Mouse (Mus musculus) thymus, adult 2 months (tissue): ENCODE results near the gene Olfr1434. TPM values are rescaled to one million over a fixed set of nuclear protein-coding genes. Genes with fewer than 3 reads are reported as not detected.
"Not testable (repeated sequence)": the region's sequence is repeated elsewhere in the genome, so short reads cannot be mapped to it uniquely, and the experiment has no call there.

Experiments used
- DNase-seq: peaks from one replicate; pipeline ENCODE4 v3.0.0; 2021
- H3K27ac ChIP-seq: fragments of 200-500 bp; 2 replicates; pipeline ENCODE4 v1.5.1; 2012; ENCODE audit warnings: low read length, control low read depth; ENCODE audit not compliant: control insufficient read depth, insufficient read depth
- H3K27me3 ChIP-seq: fragments of 200-500 bp; 2 replicates; pipeline ENCODE4 v1.6.1; 2012; ENCODE audit warnings: mild to moderate bottlenecking, low read length, moderate library complexity, mixed read lengths; ENCODE audit not compliant: control insufficient read depth, insufficient read depth
- H3K36me3 ChIP-seq: fragments of 200-500 bp; 2 replicates; pipeline ENCODE4 v1.6.1; 2012; ENCODE audit warnings: mild to moderate bottlenecking, low read length, moderate library complexity; ENCODE audit not compliant: control insufficient read depth, insufficient read depth
- H3K4me1 ChIP-seq: fragments of 200-500 bp; replicated peaks from 2 replicates; pipeline ENCODE4 v1.6.1; 2012; ENCODE audit warnings: low read length; ENCODE audit not compliant: control insufficient read depth, insufficient read depth
- H3K4me3 ChIP-seq: fragments of 200-500 bp; 2 replicates; pipeline ENCODE4 v1.5.1; 2012; ENCODE audit warnings: mild to moderate bottlenecking, low read length, control low read depth, moderate library complexity; ENCODE audit not compliant: control insufficient read depth, insufficient read depth
- CTCF ChIP-seq: fragments of 200-500 bp; IDR thresholded peaks from 2 replicates; pipeline ENCODE4 v1.5.1; 2012; ENCODE audit warnings: mild to moderate bottlenecking, control low read depth, low read length, moderate library complexity, borderline replicate concordance; ENCODE audit not compliant: control insufficient read depth, poor library complexity, insufficient read depth; ENCODE audit errors: extremely low read depth
- POLR2A ChIP-seq: fragments of 200-500 bp; IDR thresholded peaks from 2 replicates; pipeline ENCODE4 v1.6.1; 2012; ENCODE audit warnings: mild to moderate bottlenecking, low read length, control low read depth, moderate library complexity; ENCODE audit not compliant: control insufficient read depth, poor library complexity, insufficient read depth; ENCODE audit errors: extremely low read depth
- WGBS: fragments of 180-500 bp; shearing (Covaris S2); methylation state at CpG from one replicate; pipeline ENCODE4 v1.1.7; 2018; 5-methylcytosine and 5-hydroxymethylcytosine counted together
- polyA plus RNA-seq: library from polyadenylated mRNA; depleted of rRNA; stranded (reverse); fragments of >200 nt; gene quantifications from 2 replicates; pipeline ENCODE4 v1.2.3, GENCODE M21; 2012; rRNA removed

The Olfr1434 gene
- polyA plus RNA-seq = not detected in 2 replicates

- Histone ChIP-seq H3K27ac (no peak within 1 kb of the TSS), H3K4me1 (no peaks in the 10 kb centered on the region), H3K4me3 (no peak within 1 kb of the TSS), H3K36me3 (no peaks in the 10 kb centered on the region), H3K27me3 (no peaks in the 10 kb centered on the region)
- WGBS = 73% methylated on average over 2 of the region's 2 CpGs
- TF ChIP-seq CTCF = no peak
- no peak for TF ChIP-seq POLR2A
- DNase-seq = no peak
Observed at GRCm38 (mm10) chr19:12279554-12279953, at the start of gene Olfr1434. Olfr1434 (plus strand) TSS chr19:12279854.

GRCm38 (mm10) chr19:12232496-12232895 lies 47.2 kb upstream of the Olfr1434 start, which contains the start of gene Olfr1432:
Olfr1432 (minus strand) TSS chr19:12232596.
- DNase-seq, H3K4me1 ChIP-seq, H3K27ac ChIP-seq, H3K4me3 ChIP-seq, H3K36me3 ChIP-seq, H3K27me3 ChIP-seq: not testable (repeated sequence)

- no peaks in the 10 kb centered on the region for H3K4me1 ChIP-seq
- TF ChIP-seq CTCF (no peak), POLR2A (no peak)
- DNase-seq = no peak
- no peak within 1 kb of the TSS for H3K27ac ChIP-seq
- no peak within 1 kb of the TSS for H3K4me3 ChIP-seq
- H3K36me3 ChIP-seq = no peaks in the 10 kb centered on the region
- 89% methylated on average over 1 of the region's 1 CpGs for WGBS
- H3K27me3 ChIP-seq = no peaks in the 10 kb centered on the region
Observed at GRCm38 (mm10) chr19:12241559-12241958, 38.1 kb upstream of the Olfr1434 start, which contains the start of gene Olfr262. Olfr262 (minus strand) TSS chr19:12241659.

DNA sequence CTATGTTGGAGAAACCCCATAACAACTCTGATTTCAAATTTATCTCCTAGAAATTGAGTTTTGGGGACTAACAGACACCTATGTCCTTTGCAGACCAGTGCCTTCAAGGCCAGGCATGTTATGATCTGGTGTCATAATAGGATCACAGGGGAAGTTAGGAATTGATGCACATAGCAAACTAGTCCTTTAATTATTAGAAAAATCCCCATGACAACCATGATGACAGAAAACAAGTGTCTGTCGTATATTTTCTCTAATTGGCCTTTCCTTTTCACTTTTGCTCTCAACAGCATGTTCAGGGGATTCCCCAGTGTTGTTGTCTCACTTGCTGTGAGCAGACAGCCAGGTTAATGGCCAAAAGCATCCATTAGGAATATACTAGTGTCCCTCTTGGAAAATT lies 18.9 kb upstream of the Olfr1434 start, which contains the start of gene Olfr235:
Gene Olfr235 (plus strand): TSS at position 301 of the 400 bp plus-strand sequence.
- Histone ChIP-seq H3K36me3 (no peaks in the 10 kb centered on the region), H3K27ac (no peak within 1 kb of the TSS), H3K27me3 (no peaks in the 10 kb centered on the region), H3K4me1 (no peaks in the 10 kb centered on the region), H3K4me3 (no peak within 1 kb of the TSS)
- TF ChIP-seq CTCF = no peak
- TF ChIP-seq POLR2A = no peak
- DNase-seq = no peak
- WGBS = 67% methylated on average over 1 of the region's 1 CpGs

DNA sequence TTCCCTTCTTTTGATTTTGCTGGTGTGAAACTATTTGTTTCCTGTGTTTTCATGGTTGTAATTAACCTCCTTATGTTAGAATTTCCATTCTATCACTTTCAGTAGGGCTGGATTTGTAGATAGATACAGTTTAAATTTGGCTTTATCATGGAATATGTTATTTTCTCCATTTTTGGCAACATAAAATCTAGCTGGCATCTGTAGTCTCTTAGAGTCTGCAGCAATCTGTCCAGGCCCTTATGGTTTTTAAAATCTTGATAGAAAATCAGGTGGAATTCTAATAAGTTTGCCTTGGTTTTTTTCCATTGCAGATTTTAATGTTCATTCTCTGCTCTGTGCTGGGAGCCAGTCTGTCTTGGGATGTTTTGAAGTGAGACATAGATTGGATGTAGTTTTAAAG lies 13.3 kb downstream of the Olfr1434 start:
- H3K27ac ChIP-seq = no peak overlapping the region
- TF ChIP-seq POLR2A = no peak
- no peak for TF ChIP-seq CTCF
- no peaks in the 10 kb centered on the region for H3K36me3 ChIP-seq
- H3K27me3 ChIP-seq = no peaks in the 10 kb centered on the region
- no peak for DNase-seq
- H3K4me1 ChIP-seq = no peaks in the 10 kb centered on the region
- no peak overlapping the region for H3K4me3 ChIP-seq

DNA sequence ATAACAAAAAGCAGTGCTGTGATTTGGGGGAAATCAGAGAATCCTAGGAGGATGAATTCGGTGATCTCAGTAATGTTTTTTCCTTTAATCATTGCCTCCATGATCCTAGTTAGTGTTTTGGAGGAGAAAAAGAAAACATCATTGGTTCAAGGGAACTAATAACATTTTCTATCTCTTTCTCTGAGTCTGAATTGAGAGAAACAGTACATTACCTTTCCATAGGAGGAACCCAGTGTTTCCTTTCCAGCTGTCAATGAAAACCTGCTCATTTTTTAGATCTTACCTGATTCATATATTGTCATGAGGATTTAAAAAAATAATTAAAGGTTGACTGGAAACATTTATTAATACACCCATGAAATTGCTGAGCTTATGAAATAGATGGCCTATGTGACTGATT lies 19.4 kb downstream of the Olfr1434 start, which contains the start of gene Olfr1436:
Gene Olfr1436 (minus strand): TSS at position 101 of the 400 bp plus-strand sequence.
- not testable (repeated sequence) for H3K27me3 ChIP-seq, H3K36me3 ChIP-seq, DNase-seq, H3K4me1 ChIP-seq, H3K4me3 ChIP-seq, H3K27ac ChIP-seq
- 79% methylated on average over 1 of the region's 1 CpGs for WGBS

- no peak within 1 kb of the TSS for H3K27ac ChIP-seq
- DNase-seq = no peak
- H3K36me3 ChIP-seq = no peaks in the 10 kb centered on the region
- TF ChIP-seq POLR2A = no peak
- no peak for TF ChIP-seq CTCF
- no peak within 1 kb of the TSS for H3K4me3 ChIP-seq
- 82% methylated on average over 2 of the region's 2 CpGs for WGBS
- H3K4me1 ChIP-seq = no peaks in the 10 kb centered on the region
- H3K27me3 ChIP-seq = no peaks in the 10 kb centered on the region
Observed at GRCm38 (mm10) chr19:12325001-12325400, 45.3 kb downstream of the Olfr1434 start, which contains the start of gene Olfr1437. Olfr1437 (minus strand) TSS chr19:12325101.

Other genes with a start within 250 kb of the Olfr1434 start
- gene Olfr1423, start 238.5 kb upstream of the Olfr1434 start, polyA plus RNA-seq = not detected in 2 replicates
- gene Olfr1424, start 217.2 kb upstream of the Olfr1434 start, polyA plus RNA-seq = not detected in 2 replicates
- not detected in 2 replicates for gene Olfr1425, start 202.1 kb upstream of the Olfr1434 start, polyA plus RNA-seq
- not detected in 2 replicates for gene Olfr1426, start 187.8 kb upstream of the Olfr1434 start, polyA plus RNA-seq
- not detected in 2 replicates for gene Olfr1427, start 176.5 kb upstream of the Olfr1434 start, polyA plus RNA-seq
- gene Olfr1428, start 164.0 kb upstream of the Olfr1434 start, polyA plus RNA-seq = not detected in 2 replicates
- gene Olfr76, start 156.7 kb upstream of the Olfr1434 start, polyA plus RNA-seq = 0.12 TPM in 1 of 2 replicates, not detected in the other
- gene Olfr1555-ps1, start 109.7 kb upstream of the Olfr1434 start, polyA plus RNA-seq = not detected in 2 replicates
- gene Olfr1431, start 79.2 kb upstream of the Olfr1434 start, polyA plus RNA-seq = not detected in 2 replicates
- not detected in 2 replicates for gene Olfr1432, start 47.3 kb upstream of the Olfr1434 start, polyA plus RNA-seq
- gene Olfr262, start 38.2 kb upstream of the Olfr1434 start, polyA plus RNA-seq = not detected in 2 replicates
- not detected in 2 replicates for gene Olfr235, start 18.8 kb upstream of the Olfr1434 start, polyA plus RNA-seq
- not detected in 2 replicates for gene Olfr1436, start 19.3 kb downstream of the Olfr1434 start, polyA plus RNA-seq
- not detected in 2 replicates for gene Olfr1437, start 45.2 kb downstream of the Olfr1434 start, polyA plus RNA-seq
- gene Olfr1438-ps1, start 56.1 kb downstream of the Olfr1434 start, polyA plus RNA-seq = not detected in 2 replicates
- gene Olfr1440, start 107.4 kb downstream of the Olfr1434 start, polyA plus RNA-seq = not detected in 2 replicates
- gene Olfr1441, start 137.6 kb downstream of the Olfr1434 start, polyA plus RNA-seq = not detected in 2 replicates
- 0.03 TPM in 1 of 2 replicates, not detected in the other for gene Pfpl, start 148.1 kb downstream of the Olfr1434 start, polyA plus RNA-seq
- gene Mpeg1, start 180.9 kb downstream of the Olfr1434 start, polyA plus RNA-seq = 24.0 and 34.0 TPM in 2 replicates
- 5.6 and 6.3 TPM in 2 replicates for gene Dtx4, start 221.6 kb downstream of the Olfr1434 start, polyA plus RNA-seq